Mouse (Mus musculus) ES-Bruce4 (cell line): ENCODE measurements around the gene Adpgk.

Source experiments
- CTCF ChIP-seq: IDR thresholded peaks from one replicate; pipeline ENCODE4 v1.8.1; 2011; ENCODE audit warnings: low read depth, low read length
- POLR2A ChIP-seq: IDR thresholded peaks from one replicate; pipeline ENCODE4 v1.8.1; 2011; ENCODE audit warnings: low read length; ENCODE audit not compliant: insufficient read depth

DNA sequence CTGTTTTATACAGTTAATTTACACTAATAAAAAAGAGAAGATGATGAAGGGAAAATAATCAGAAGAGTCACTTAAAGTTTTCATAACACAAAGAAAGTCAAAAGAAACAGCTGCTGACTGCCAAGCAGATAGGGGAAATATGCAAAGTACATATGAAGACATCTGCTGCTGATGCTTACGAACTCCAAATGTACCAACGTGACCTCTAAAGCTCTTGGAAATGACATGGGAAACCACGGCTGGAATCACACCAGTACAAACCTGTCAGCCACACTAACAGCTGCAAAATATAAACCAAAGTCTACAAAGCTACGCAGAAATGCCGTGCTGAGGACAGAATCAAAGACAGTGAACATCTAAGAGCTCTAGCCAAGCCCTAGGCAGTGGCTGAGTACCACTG, 47.7 kb downstream of the Adpgk start:
- TF ChIP-seq POLR2A (no peak), CTCF (no peak)
